Mouse (Mus musculus): ENCODE measurements at regions not wholly inside any gene's neighbourhood (a gene's known extent, or its start where the extent isn't known, plus 50 kb on each side); places are given as distances from the start of the nearest gene placed in this dataset.

- no peak for DNase-seq (ENCODE audit: low read depth, low spot score)
These were observed 458.9 kb downstream of the Ajap1 start for GRCm38 (mm10) chr4:153023711-153024110.

- DNase-seq (ENCODE audit: low read depth, low spot score), result no peak
These were observed 463.4 kb downstream of the Ajap1 start for GRCm38 (mm10) chr4:153019211-153019610.

- no peak for DNase-seq (ENCODE audit: low read depth, low spot score)
These were observed 464.3 kb downstream of the Ajap1 start for GRCm38 (mm10) chr4:153018138-153018921.

- DNase-seq (ENCODE audit: low read depth, low spot score), result no peak
These were observed 464.8 kb downstream of the Ajap1 start for GRCm38 (mm10) chr4:153017816-153018137.

GRCm38 (mm10) chr4:153003338-153003737 is 479.3 kb downstream of the Ajap1 start:
- DNase-seq (ENCODE audit: low read depth, low spot score), result no peak

- no peak for DNase-seq (ENCODE audit: low read depth, low spot score)
These were observed 480.1 kb downstream of the Ajap1 start for GRCm38 (mm10) chr4:153002516-153002915.

GRCm38 (mm10) chr4:153001761-153002160 is 480.9 kb downstream of the Ajap1 start:
- DNase-seq (ENCODE audit: low read depth, low spot score), result no peak

GRCm38 (mm10) chr4:152999526-152999925 is 483.1 kb downstream of the Ajap1 start:
- DNase-seq (ENCODE audit: low read depth, low spot score), result no peak

GRCm38 (mm10) chr4:152997251-152997650 is 485.4 kb downstream of the Ajap1 start:
- DNase-seq (ENCODE audit: low read depth, low spot score), result no peak

- DNase-seq (ENCODE audit: low read depth, low spot score), result no peak
These were observed 486.0 kb downstream of the Ajap1 start for GRCm38 (mm10) chr4:152996641-152997040.

GRCm38 (mm10) chr4:152995052-152995595 is 487.5 kb downstream of the Ajap1 start:
- no peak for DNase-seq (ENCODE audit: low read depth, low spot score)

- no peak for DNase-seq (ENCODE audit: low read depth, low spot score)
These were observed 488.4 kb downstream of the Ajap1 start for GRCm38 (mm10) chr4:152994206-152994605.

GRCm38 (mm10) chr4:152990266-152990665 is 492.3 kb downstream of the Ajap1 start:
- no peak for DNase-seq (ENCODE audit: low read depth, low spot score)

GRCm38 (mm10) chr4:152987726-152988125 is 494.9 kb downstream of the Ajap1 start:
- DNase-seq (ENCODE audit: low read depth, low spot score), result no peak

GRCm38 (mm10) chr4:152975012-152975675 is 497.5 kb upstream of the Kcnab2 start:
- no peak for DNase-seq (ENCODE audit: low read depth, low spot score)

- DNase-seq (ENCODE audit: low read depth, low spot score), result no peak
These were observed 485.3 kb upstream of the Kcnab2 start for GRCm38 (mm10) chr4:152963001-152963400.

- no peak for DNase-seq (ENCODE audit: low read depth, low spot score)
These were observed 484.5 kb upstream of the Kcnab2 start for GRCm38 (mm10) chr4:152962165-152962564.

- DNase-seq (ENCODE audit: low read depth, low spot score), result no peak
These were observed 484.0 kb upstream of the Kcnab2 start for GRCm38 (mm10) chr4:152961677-152962076.

GRCm38 (mm10) chr4:152959627-152960230 is 482.1 kb upstream of the Kcnab2 start:
- DNase-seq (ENCODE audit: low read depth, low spot score), result no peak

GRCm38 (mm10) chr4:152953237-152953974 is 475.7 kb upstream of the Kcnab2 start:
- no peak for DNase-seq (ENCODE audit: low read depth, low spot score)

- DNase-seq (ENCODE audit: low read depth, low spot score), result no peak
These were observed 471.3 kb upstream of the Kcnab2 start for GRCm38 (mm10) chr4:152948956-152949355.

- no peak for DNase-seq (ENCODE audit: low read depth, low spot score)
These were observed 463.5 kb upstream of the Kcnab2 start for GRCm38 (mm10) chr4:152941159-152941558.
